Mouse (Mus musculus): Measurements from ENCODE around the gene Padi2.
A peak's percentile ranks its signal among the peaks of the same experiment; 100 is the strongest.

The Padi2 gene

GRCm38 (mm10) chr4:140925648-140926047 lies 19.5 kb downstream of the Padi2 start:
- DNase-seq, result no peak

- no peak for DNase-seq
These were observed 22.2 kb downstream of the Padi2 start for GRCm38 (mm10) chr4:140928349-140928748.

DNA sequence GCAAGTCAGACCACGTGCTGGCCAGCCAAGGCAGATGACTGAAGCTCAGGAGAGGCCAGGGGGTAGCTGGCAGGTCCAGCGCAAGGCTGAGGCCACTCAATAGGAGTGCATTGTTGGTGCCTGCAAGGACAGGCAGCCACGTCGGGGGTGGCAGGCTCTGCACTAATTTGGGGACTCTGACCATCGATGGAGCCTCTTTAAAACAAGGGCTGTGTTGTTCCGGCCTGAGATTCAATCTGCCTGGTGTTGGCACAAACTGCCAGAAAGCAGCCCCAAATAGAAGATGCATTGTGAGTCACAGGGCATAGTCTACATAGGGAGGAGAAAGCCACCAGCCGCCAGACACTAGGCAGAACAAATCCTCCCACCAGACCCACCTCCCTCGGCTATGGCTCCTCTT lies 23.6 kb downstream of the Padi2 start:
- DNase-seq, result no peak

- no peak for DNase-seq
These were observed 24.8 kb downstream of the Padi2 start for GRCm38 (mm10) chr4:140930900-140931470.

- DNase-seq, result no peak
These were observed 29.5 kb downstream of the Padi2 start for GRCm38 (mm10) chr4:140935643-140936042.

- no peak for DNase-seq
These were observed 38.2 kb downstream of the Padi2 start for GRCm38 (mm10) chr4:140944356-140944755.

DNA sequence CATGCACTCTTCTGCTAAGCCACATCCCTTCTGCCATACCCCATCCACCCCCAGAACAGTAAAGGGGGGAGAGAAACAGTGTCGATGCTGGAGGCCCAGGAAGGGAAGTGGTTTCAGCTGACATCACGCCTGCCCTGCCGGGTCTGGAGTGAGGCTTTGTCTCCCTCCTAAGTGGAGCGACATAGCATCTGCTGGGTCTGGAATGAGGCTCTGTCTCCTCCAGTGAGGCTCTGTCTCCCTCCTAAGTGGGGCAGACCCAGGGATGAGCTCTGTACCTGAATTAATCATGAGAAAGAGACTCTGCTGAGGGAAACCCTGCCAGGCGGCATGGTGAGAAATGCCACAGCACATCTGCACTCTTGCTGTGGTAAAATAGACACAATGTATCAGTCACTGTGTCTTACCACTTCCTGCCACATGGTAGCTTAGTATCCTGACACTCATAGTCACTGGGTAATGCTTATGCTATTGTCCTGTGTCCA lies 38.9 kb downstream of the Padi2 start:
- no peak for DNase-seq

- no peak for DNase-seq
These were observed 39.4 kb downstream of the Padi2 start for GRCm38 (mm10) chr4:140945571-140945970.

DNA sequence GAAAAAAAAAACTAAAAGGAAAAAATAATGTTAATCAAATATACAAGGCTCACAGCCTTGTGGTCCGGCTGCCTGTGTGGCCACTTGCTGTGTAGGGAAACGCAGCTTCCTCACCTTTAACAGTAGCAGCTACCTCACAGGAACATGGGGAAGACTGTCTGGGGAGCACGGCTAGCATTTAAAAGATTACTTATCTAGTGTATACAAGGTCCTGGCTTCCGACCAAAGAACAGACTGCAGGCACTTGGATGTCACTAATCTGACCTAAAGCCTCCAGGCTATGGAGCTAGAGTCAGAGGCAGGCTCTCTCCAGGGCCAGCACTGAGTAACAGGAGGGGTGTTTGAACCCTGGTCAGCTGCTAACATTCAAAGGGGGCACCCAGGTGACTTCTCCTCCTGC lies 39.9 kb downstream of the Padi2 start:
- DNase-seq, result no peak

DNA sequence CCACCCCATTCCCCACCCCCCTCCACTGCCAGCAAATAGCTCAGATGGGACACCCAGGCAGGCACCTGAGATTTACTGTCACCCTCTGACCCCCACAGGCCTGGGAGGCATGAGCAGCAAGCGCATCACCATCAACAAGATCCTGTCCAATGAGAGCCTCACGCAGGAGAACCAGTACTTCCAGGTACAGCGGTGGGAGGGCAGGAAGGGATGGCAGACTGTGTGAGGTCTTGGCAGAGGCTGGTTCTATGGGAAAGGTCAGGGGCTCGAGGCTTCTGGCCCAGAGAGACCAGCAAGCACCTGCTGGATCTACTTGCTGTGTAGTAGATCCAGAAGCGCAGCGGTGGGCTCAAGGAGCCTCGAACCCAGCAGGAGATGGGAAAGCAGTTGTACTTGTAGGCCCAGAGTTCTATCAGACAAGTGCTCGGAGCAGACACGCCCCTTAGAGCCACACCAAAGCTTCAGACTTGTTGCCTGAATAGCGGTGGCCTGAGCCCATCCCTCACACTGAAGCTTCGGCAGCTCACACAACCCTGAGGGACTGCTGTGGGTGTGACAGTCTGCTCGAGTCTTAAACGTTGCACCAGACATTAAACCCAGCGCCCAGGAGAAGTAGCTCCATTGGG lies 40.5 kb downstream of the Padi2 start:
- no peak for DNase-seq

- no peak for DNase-seq
These were observed 41.6 kb downstream of the Padi2 start for GRCm38 (mm10) chr4:140947487-140948440.

GRCm38 (mm10) chr4:140948481-140948880 lies 42.3 kb downstream of the Padi2 start:
- DNase-seq, result no peak

GRCm38 (mm10) chr4:140949052-140949451 lies 42.9 kb downstream of the Padi2 start:
- no peak for DNase-seq

DNA sequence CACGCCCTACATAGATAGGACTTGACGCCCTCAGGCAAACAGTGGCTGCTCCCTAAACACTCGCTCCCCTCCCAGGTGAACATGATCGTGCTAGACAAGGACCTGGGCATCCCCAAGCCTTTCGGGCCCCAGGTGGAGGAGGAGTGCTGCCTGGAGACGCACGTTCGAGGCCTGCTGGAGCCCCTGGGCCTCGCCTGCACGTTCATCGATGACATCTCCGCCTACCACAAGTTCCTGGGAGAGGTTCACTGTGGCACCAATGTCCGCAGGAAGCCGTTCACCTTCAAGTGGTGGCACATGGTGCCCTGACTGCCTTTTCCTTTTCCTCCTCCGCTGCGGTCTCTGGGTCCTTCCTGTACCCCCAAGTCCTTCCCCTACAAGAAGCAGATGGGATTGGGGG lies 43.5 kb downstream of the Padi2 start:
- no peak for DNase-seq

DNA sequence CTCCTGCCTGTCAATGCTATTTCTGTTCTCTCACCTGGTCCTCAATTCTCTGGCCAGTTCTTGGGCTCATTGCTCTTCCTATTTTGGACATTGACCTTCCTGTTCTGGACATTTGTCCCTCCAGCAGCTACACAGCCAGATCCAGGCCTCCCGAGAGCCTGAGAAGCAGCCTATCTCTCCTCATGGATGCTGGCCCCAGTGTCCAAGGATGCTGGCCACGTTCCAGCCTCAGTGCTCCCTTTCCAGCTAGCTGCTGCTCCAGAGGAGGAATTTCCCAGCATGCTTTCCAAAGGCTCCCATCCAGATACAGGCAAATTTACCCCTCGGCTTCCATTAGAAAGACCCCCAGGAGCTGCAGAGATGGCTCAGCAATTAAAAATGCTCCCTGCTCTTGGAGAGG lies 44.4 kb downstream of the Padi2 start:
- DNase-seq, result no peak

DNA sequence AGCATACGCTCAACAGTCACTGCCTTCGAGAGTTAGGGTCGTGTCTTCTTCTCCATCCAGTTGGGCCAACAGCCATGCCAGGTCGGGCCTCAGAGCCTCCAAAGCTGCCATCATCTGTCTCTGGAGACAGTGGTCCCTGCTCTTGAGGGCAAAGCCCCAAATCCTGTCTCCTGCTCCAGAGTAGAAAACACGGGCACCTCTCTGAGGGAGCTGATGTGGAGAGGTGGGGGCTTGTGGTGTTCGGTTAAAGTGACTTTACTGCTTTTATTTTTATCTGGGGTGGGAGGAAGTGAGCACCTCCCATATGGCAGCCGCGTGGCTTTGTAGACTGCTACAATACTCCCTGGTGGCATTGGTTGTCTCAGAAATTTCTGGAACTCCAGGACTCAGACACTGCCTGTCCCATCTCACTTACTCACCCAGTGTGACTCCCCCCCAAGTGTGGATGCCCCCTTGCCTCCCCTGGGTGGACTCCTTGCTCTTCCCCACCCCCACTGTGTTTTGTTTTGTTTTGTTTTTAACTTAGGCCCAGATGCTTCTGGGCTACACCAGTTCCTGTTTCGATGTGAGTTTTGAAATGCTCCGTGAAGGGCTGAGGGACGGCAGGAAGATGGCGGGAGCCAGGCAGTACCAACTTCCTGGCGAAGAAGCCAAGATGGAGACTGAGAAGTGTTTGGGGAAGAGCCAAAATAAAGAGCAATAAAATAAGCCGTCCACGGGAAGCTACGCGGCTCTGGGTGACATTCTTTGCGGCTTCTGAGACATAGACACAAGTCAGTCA lies 45.9 kb downstream of the Padi2 start:
- DNase-seq, result no peak

DNA sequence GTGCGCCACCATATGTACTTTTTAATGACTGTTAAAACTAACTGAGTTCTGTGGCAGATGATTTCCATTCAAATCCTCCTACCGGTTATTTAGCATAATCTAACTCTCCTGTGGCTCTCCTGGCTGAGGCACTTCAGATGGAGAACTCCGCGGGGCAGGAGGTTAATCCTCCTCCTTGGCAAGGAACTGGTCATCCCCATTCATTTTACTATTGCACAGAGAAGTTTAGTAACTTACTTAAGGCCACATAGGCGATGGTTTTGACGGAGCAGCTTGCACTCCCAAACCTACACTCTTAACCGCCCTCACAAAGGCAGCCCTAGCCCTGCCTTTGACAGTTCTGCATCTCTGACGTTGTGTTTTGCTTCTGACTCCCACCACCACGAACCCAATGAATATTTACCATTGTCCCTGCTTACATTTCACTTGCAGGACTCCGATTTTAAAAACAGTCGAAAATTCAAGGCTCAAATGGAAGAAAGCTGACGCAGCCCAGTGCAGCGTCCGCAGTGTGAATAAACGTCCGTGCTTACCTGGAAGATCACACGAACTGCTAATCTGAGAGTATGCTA lies 51.1 kb downstream of the Padi2 start:
- DNase-seq, result no peak

DNA sequence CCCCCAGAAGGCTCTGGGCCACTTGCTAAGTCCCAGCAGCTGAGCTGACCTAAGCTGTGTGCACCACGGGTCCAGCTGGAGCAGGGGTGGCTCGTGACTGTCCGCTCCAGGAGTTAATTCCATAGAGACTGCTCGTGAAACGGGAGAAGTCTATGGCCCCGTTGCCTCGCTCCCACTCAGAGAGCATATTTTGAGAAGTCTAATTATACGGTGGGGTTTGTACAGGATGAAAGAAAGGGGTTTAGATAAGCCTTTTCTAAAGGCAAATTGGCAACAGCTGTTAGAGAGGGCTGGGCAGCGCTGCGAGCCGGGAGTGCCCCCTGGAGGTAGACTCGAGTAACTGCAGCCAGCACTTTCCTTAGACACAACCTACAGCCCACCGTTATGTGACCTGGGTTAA lies 51.6 kb downstream of the Padi2 start:
- peak; percentile 74 for DNase-seq

- no peak for DNase-seq
These were observed 52.2 kb downstream of the Padi2 start for GRCm38 (mm10) chr4:140958319-140958718.

GRCm38 (mm10) chr4:140959128-140959679 lies 53.1 kb downstream of the Padi2 start:
- DNase-seq, result no peak

GRCm38 (mm10) chr4:140959715-140960479 lies 53.8 kb downstream of the Padi2 start:
- no peak for DNase-seq
